Mouse (Mus musculus) forebrain, embryonic 11.5 days (tissue): ENCODE data around the gene Nepn. TPM values are rescaled to one million over a fixed set of nuclear protein-coding genes. Genes with fewer than 3 reads are reported as not detected.

Experiments
- ATAC-seq: fragments of 200-750 bp; cut with Nextera tagmentation; replicated peaks from 2 replicates; pipeline ENCODE4 v1.8.0; 2017; ENCODE audit warnings: moderate TSS enrichment; ENCODE audit not compliant: low FRiP score
- DNase-seq: peaks from one replicate; pipeline ENCODE4 v3.0.0-alpha.2; 2017; ENCODE audit warnings: low spot score
- H3K27ac ChIP-seq: fragments of 300-500 bp; sonication (generic); 2 replicates; pipeline ENCODE4 v1.5.1; 2014; ENCODE audit warnings: low read depth, low read length
- H3K27me3 ChIP-seq: fragments of 300-500 bp; sonication (generic); 2 replicates; pipeline ENCODE4 v1.6.1; 2014; ENCODE audit warnings: mild to moderate bottlenecking, low read length, mixed read lengths; ENCODE audit not compliant: control insufficient read depth, insufficient read depth
- H3K36me3 ChIP-seq: fragments of 300-500 bp; sonication (generic); 2 replicates; pipeline ENCODE4 v1.6.1; 2014; ENCODE audit warnings: mild to moderate bottlenecking, low read length, moderate library complexity, mixed read lengths; ENCODE audit not compliant: control insufficient read depth, insufficient read depth
- H3K4me1 ChIP-seq: fragments of 300-500 bp; sonication (generic); replicated peaks from 2 replicates; pipeline ENCODE4 v1.6.1; 2014; ENCODE audit warnings: low read length, mixed read lengths; ENCODE audit not compliant: control insufficient read depth, insufficient read depth
- H3K4me2 ChIP-seq: fragments of 300-500 bp; sonication (generic); 2 replicates; pipeline ENCODE4 v1.6.1; 2014; ENCODE audit warnings: low read depth, mild to moderate bottlenecking, low read length, moderate library complexity, mixed read lengths; ENCODE audit not compliant: severe bottlenecking
- H3K4me3 ChIP-seq: fragments of 300-500 bp; sonication (generic); 2 replicates; pipeline ENCODE4 v1.5.1; 2014; ENCODE audit warnings: low read depth, low read length
- H3K9ac ChIP-seq: fragments of 300-500 bp; sonication (generic); 2 replicates; pipeline ENCODE4 v1.6.1; 2014; ENCODE audit warnings: low read length
- H3K9me3 ChIP-seq: fragments of 300-500 bp; sonication (generic); 2 replicates; pipeline ENCODE4 v1.6.1; 2016; ENCODE audit warnings: low read length, mixed read lengths; ENCODE audit not compliant: control insufficient read depth
- WGBS: fragments of 180-500 bp; shearing (Covaris S2); extraction: QIAGEN DNeasy Blood & Tissue Kit; methylation state at CpG from one replicate; pipeline ENCODE4 v1.1.7; 2014; 5-methylcytosine and 5-hydroxymethylcytosine counted together
- polyA plus RNA-seq: library from polyadenylated mRNA; unstranded; fragments of >200 nt; fragmentation: Nextera tagmentation; extraction: Ambion mirVana; gene quantifications from 2 replicates; pipeline ENCODE4 v1.2.1, GENCODE M21; 2014

The Nepn gene
- polyA plus RNA-seq, 1 experiment from 2014 or later: not detected

GRCm38 (mm10) chr10:52427634-52428415 is 39.1 kb downstream of the Nepn start:
- Histone ChIP-seq H3K9me3 (no peaks in the 10 kb centered on the region), H3K4me1 (no peaks in the 10 kb centered on the region), H3K4me2 (no peak overlapping the region), H3K27me3 (no peaks in the 10 kb centered on the region), H3K4me3 (no peak overlapping the region), H3K9ac (no peak overlapping the region), H3K27ac (no peak overlapping the region), H3K36me3 (peaks cover 2% of the 10 kb centered on the region; the same call in 1 of the 2 replicates)
- peak; percentile 50; the same call in 1 of the 2 replicates for ATAC-seq
- 31% methylated on average over 2 of the region's 2 CpGs for WGBS
- no peak for DNase-seq

DNA sequence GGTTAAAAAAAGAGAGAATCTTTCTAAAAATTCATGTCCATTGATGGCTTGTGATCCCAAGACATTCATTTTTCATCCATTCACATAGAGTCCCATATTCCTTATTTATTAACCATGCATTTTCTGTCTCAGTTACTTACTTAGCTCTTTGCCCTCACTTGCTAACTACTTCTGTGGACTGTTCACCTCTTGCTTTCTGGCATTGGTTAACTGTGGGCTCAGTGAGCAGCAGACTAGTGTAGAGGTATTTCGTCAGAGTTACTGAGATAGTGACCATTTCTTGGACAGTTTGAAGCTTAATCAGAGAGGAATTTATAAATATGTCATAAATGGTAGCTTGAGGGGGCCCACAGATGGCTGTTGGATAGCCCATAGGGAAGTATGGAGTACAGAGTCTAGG is 42.2 kb downstream of the Nepn start:
- ATAC-seq (no peak), DNase-seq (no peak)
- Histone ChIP-seq H3K9ac (no peak overlapping the region), H3K27me3 (no peaks in the 10 kb centered on the region), H3K4me2 (no peak overlapping the region), H3K27ac (no peak overlapping the region), H3K4me3 (no peak overlapping the region), H3K36me3 (peaks cover 2% of the 10 kb centered on the region; the same call in 1 of the 2 replicates), H3K4me1 (no peaks in the 10 kb centered on the region), H3K9me3 (no peaks in the 10 kb centered on the region)
- WGBS: 89% methylated on average over 1 of the region's 1 CpGs

DNA sequence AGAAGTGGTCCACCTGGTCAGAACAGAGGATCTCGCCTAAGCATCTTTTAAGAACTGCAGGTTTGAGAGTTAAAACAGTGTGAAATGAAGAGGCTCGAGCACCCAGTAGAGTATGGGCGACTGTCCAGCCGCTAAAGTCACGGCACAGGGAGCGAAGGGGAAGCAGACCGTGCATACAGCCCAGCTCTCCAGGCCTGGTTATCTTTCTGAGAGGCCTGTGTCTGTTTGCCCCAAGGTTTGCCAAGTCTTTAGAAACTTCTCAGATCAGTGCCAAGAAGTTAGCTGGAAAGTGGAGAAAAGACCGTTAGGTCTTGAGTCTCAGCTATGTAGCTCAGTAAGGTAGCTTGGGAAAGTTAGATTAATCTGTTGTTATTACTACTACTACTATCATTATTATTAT is 46.1 kb downstream of the Nepn start:
- H3K36me3 ChIP-seq: peaks cover 2% of the 10 kb centered on the region; the same call in 1 of the 2 replicates

More for the DNA sequence above, 46.1 kb downstream of the Nepn start:
- H3K9me3 ChIP-seq: no peaks in the 10 kb centered on the region
- no peak overlapping the region for H3K9ac ChIP-seq
- no peak overlapping the region for H3K4me3 ChIP-seq
- no peaks in the 10 kb centered on the region for H3K27me3 ChIP-seq
- ATAC-seq (no peak), DNase-seq (no peak)
- H3K4me1 ChIP-seq: no peaks in the 10 kb centered on the region
- no peak overlapping the region for H3K4me2 ChIP-seq
- H3K27ac ChIP-seq: no peak overlapping the region
- WGBS: 89% methylated on average over 8 of the region's 8 CpGs

Other genes starting within 250 kb of the Nepn start
- not detected in 2 replicates for gene Ros1, start 193.7 kb upstream of the Nepn start, polyA plus RNA-seq
- 22.0 and 23.9 TPM in 2 replicates for gene Dcbld1, start 155.4 kb upstream of the Nepn start, polyA plus RNA-seq
- not detected in 2 replicates for gene Gm26741, start 30.2 kb upstream of the Nepn start, polyA plus RNA-seq
- gene Gopc, start 6.8 kb upstream of the Nepn start, polyA plus RNA-seq: 15.2 and 16.2 TPM in 2 replicates
- gene Nus1, start 28.6 kb downstream of the Nepn start, polyA plus RNA-seq: 15.1 and 16.9 TPM in 2 replicates